Mouse (Mus musculus): ENCODE data around the gene Syngr4. TPM values are rescaled to one million over a fixed set of nuclear protein-coding genes. Genes with fewer than 3 reads are reported as not detected.

Gene Syngr4
- total RNA-seq, 2 experiments from 2014 or later = not detected

DNA sequence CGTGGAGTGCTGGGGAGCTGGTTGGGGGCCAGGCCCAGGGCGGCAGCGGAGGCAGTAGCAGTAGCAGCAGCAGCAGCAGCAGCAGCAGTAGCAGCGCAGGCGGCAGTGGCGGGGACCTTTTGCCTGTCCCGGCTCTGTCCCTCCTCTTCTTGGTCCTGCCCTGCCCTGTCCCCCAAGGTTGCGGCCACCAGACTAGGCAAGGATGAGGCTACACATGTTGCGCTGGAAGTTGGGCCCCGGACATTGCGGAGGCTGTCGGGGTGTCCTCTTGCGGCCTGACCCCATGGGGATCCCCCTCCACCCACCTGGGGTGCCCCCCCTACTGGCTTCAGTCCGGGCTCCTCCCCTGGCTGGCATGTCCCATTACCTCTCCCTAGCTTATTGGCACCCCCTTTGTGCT lies 26.7 kb downstream of the Syngr4 start:
- no peak for DNase-seq (ENCODE audit: low spot score in 2 of 2)

GRCm38 (mm10) chr7:45869107-45869670 lies 27.3 kb downstream of the Syngr4 start:
- no peak for DNase-seq (ENCODE audit: low spot score in 2 of 2)

GRCm38 (mm10) chr7:45867871-45868270 lies 28.6 kb downstream of the Syngr4 start:
- no peak for DNase-seq (ENCODE audit: low spot score in 2 of 2)

GRCm38 (mm10) chr7:45865925-45866910 lies 30.3 kb downstream of the Syngr4 start:
- DNase-seq (ENCODE audit: low spot score in 2 of 2) = peak; percentile 92 to 93

DNA sequence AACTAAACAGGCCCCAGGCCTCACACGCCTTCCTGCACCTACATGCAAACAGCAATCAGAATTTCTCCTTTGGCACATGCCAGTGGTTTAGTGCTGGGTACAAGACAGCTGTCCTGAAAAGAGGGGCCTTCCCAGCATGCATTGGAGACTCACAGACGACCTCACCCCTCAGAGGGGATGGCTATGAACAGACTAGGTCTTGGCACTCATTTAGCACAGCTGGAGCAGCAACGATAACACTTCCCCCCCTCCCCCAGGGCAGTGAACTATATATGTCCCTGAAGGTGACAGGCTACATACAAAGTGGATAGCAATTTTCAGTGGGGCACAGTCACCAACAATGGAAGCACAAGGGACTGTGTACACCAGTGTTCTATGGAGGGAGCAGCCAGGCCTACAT lies 32.1 kb downstream of the Syngr4 start:
- no peak for DNase-seq (ENCODE audit: low spot score in 2 of 2)

DNA sequence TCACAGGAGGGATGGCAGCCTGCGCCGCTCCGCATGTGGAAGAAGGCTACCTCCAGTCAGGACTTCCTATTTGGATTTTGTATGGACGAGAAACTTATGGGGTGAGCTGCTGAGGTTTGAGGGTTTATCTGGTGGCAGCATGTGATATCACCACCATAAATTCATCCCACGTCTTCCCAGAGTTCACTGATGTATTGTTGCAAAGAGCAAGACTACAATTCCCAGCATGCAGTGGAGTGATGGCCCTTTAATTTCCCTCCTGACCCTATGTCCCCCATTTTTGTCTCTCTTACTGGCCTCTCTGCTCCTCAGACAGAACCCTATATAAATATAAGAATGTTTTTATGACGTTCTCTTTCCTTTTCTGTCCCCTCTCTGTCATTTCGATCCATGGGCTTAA lies 33.7 kb downstream of the Syngr4 start:
- no peak for DNase-seq (ENCODE audit: low spot score in 2 of 2)

GRCm38 (mm10) chr7:45859008-45859407 lies 37.5 kb downstream of the Syngr4 start:
- no peak for DNase-seq (ENCODE audit: low spot score in 2 of 2)

DNA sequence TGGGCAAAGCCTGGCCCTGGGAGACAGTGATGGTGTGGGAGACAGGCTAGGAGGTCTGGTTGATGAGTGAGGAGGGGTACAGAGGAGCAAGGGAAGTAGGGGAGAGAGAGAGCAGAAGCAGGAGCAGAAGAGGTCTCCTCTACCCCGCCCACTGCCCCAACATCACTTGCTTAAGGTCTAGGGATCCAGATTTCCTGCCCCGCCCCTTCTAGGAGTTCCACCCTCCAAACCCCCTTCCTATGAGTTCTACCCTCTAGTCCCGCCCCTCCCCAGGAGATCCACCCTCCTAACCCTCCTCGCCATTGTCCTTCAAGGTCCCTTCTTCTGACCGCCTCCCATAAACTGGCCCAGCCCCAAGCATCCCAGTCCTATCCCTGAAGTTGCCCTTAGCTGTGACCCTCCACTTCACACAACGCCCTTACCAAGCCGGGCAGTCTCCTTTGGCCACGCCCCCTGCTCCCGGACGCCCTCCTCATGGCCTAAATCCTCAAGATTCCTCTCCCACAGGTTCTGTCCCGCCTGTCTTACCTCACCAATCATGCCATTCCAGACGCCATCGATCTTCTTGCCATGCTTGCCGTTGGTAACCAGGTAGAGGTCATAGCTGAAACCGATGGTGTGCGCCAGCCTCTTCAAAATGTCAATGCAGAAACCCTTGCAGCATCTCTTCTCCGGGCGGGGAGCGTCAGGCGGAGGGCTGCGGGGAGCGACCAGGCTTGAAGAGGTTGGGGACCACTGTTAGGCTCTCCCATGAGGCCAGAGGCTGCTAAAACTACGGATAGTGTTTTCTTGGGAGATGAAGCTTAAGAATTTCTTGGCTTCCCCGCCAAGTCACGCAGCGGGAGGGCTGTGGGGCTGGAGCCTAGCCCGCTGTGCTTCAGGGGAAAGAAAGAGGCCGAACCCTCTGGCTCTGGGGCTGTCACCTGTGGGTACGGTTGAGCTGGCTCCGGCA lies 39.3 kb downstream of the Syngr4 start:
- DNase-seq (ENCODE audit: low spot score in 2 of 2) = no peak

DNA sequence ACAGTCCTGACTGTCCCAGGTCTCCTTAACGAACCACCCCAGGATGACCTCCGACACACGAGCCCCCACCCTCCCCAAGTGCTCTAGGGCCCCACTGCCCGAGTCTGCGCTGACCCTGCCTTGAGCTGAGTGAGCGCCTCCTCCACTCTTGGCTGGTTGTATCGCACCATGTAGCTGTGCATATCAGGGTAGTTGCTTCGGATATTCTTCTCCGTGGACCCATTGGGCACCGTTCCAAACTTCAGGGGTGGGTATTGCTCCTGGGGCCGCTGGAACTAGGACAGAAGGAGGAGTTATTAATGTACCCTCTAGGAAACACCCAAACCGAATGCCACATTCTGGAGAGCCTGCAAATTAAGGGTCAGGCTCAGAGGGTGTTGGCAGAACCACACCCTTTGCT lies 43.4 kb downstream of the Syngr4 start:
- no peak for DNase-seq (ENCODE audit: low spot score in 2 of 2)

- DNase-seq (ENCODE audit: low spot score in 2 of 2) = no peak
Measured at GRCm38 (mm10) chr7:45850661-45851060, 45.9 kb downstream of the Syngr4 start.

GRCm38 (mm10) chr7:45848447-45849027 lies 48.0 kb downstream of the Syngr4 start:
- no peak for DNase-seq (ENCODE audit: low spot score in 2 of 2)

- no peak for DNase-seq (ENCODE audit: low spot score in 2 of 2)
Measured at GRCm38 (mm10) chr7:45842950-45843744, 53.4 kb downstream of the Syngr4 start.

Other genes starting within 250 kb of the Syngr4 start
- gene Fut2, start 230.3 kb downstream of the Syngr4 start, total RNA-seq (2021) = under 1 TPM in 1 of 2 experiments, not detected in 1; 0.13 TPM
- under 1 TPM; 0.36 to 0.61 TPM for gene Ntn5, start 212.7 kb downstream of the Syngr4 start, total RNA-seq (2021)
- under 1 TPM; 0.23 to 0.35 TPM for gene Sec1, start 202.3 kb downstream of the Syngr4 start, total RNA-seq (2021)
- gene Car11, start 196.9 kb downstream of the Syngr4 start, total RNA-seq (2021) = 10 to 100 TPM; 15.8 to 16.9 TPM
- gene Dbp, start 191.6 kb downstream of the Syngr4 start, total RNA-seq (2021) = 10 to 100 TPM; 64.8 to 96.6 TPM
- gene Rpl18, start 181.3 kb downstream of the Syngr4 start, total RNA-seq (2021) = 100 to 1,000 TPM; 934 to 965 TPM
- 10 to 100 TPM; 37.7 to 42.0 TPM for gene Sphk2, start 178.7 kb downstream of the Syngr4 start, total RNA-seq (2021)
- under 1 TPM; 0.30 to 0.35 TPM for gene Fam83e, start 175.5 kb downstream of the Syngr4 start, total RNA-seq (2021)
- not detected for gene Spaca4, start 170.9 kb downstream of the Syngr4 start, total RNA-seq (2021)
- gene Lmtk3, start 113.0 kb downstream of the Syngr4 start, total RNA-seq (2021) = 1 to 10 TPM; 6.2 to 8.4 TPM
- 1 to 10 TPM in 1 of 2 experiments, under 1 TPM in 1; 0.77 to 1.1 TPM for gene Sult2b1, start 112.0 kb downstream of the Syngr4 start, total RNA-seq (2021)
- 100 to 1,000 TPM in 1 of 2 experiments, 10 to 100 TPM in 1; 92.9 to 117 TPM for gene Cyth2, start 82.1 kb downstream of the Syngr4 start, total RNA-seq (2021)
- gene Kcnj14, start 71.9 kb downstream of the Syngr4 start, total RNA-seq (2021) = under 1 TPM; 0.19 to 0.20 TPM
- 10 to 100 TPM; 33.0 to 36.0 TPM for gene Grwd1, start 65.8 kb downstream of the Syngr4 start, total RNA-seq (2021)
- gene Kdelr1, start 23.9 kb downstream of the Syngr4 start, total RNA-seq (2021) = 100 to 1,000 TPM; 125 to 140 TPM
- under 1 TPM; 0.66 to 0.67 TPM for gene Grin2d, start 18.3 kb downstream of the Syngr4 start, total RNA-seq (2021)
- 10 to 100 TPM; 70.9 to 89.3 TPM for gene Tmem143, start 227 bp upstream of the Syngr4 start, total RNA-seq (2021)
- gene Emp3, start 24.7 kb upstream of the Syngr4 start, total RNA-seq (2021) = 100 to 1,000 TPM; 299 to 421 TPM
- 10 to 100 TPM; 17.7 to 21.1 TPM for gene Ccdc114, start 27.4 kb upstream of the Syngr4 start, total RNA-seq (2021)
- under 1 TPM in 1 of 2 experiments, not detected in 1; 0.10 TPM for gene Abcc6, start 133.6 kb upstream of the Syngr4 start, total RNA-seq (2021)
- 10 to 100 TPM; 64.2 to 67.0 TPM for gene Nomo1, start 137.0 kb upstream of the Syngr4 start, total RNA-seq (2021)
- 1 to 10 TPM; 2.8 to 4.6 TPM for gene Kcnj11, start 204.1 kb upstream of the Syngr4 start, total RNA-seq (2021)